Mouse (Mus musculus) midbrain, embryonic 14.5 days (tissue): Measurements from ENCODE around the gene Fto. TPM values are rescaled to one million over a fixed set of nuclear protein-coding genes. Genes with fewer than 3 reads are reported as not detected.

Experiments
- ATAC-seq: fragments of 200-750 bp; cut with Nextera tagmentation; 2 replicates; pipeline ENCODE4 v1.8.0; 2017; ENCODE audit warnings: moderate number of reproducible peaks, moderate library complexity; ENCODE audit not compliant: low FRiP score, low TSS enrichment
- DNase-seq: peaks from one replicate; pipeline ENCODE4 v3.0.0-alpha.2; 2015
- H3K27ac ChIP-seq: fragments of 300-500 bp; sonication (generic); replicated peaks from 2 replicates; pipeline ENCODE4 v1.5.1; 2014; ENCODE audit warnings: mild to moderate bottlenecking, low read depth, low read length, moderate library complexity
- H3K27me3 ChIP-seq: fragments of 300-500 bp; sonication (generic); 2 replicates; pipeline ENCODE4 v1.6.1; 2014; ENCODE audit warnings: low read length, control low read depth, mixed read lengths; ENCODE audit not compliant: control insufficient read depth, insufficient read depth
- H3K36me3 ChIP-seq: fragments of 300-500 bp; sonication (generic); 2 replicates; pipeline ENCODE4 v1.6.1; 2014; ENCODE audit warnings: low read length, control low read depth; ENCODE audit not compliant: control insufficient read depth, insufficient read depth
- H3K4me1 ChIP-seq: fragments of 300-500 bp; sonication (generic); 2 replicates; pipeline ENCODE4 v1.6.1; 2014; ENCODE audit warnings: mild to moderate bottlenecking, antibody characterized with exemption, low read length, control low read depth; ENCODE audit not compliant: control insufficient read depth, insufficient read depth
- H3K4me2 ChIP-seq: fragments of 300-500 bp; sonication (generic); 2 replicates; pipeline ENCODE4 v1.6.1; 2014; ENCODE audit warnings: mild to moderate bottlenecking, low read length, moderate library complexity
- H3K4me3 ChIP-seq: fragments of 300-500 bp; sonication (generic); replicated peaks from 2 replicates; pipeline ENCODE4 v1.5.1; 2014; ENCODE audit warnings: low read depth, low read length
- H3K9ac ChIP-seq: fragments of 300-500 bp; sonication (generic); replicated peaks from 2 replicates; pipeline ENCODE4 v1.6.1; 2014; ENCODE audit warnings: mild to moderate bottlenecking, low read length, moderate library complexity
- H3K9me3 ChIP-seq: fragments of 300-500 bp; sonication (generic); 2 replicates; pipeline ENCODE4 v1.6.1; 2016; ENCODE audit warnings: low read length, control low read depth, mixed read lengths; ENCODE audit not compliant: control insufficient read depth
- WGBS: fragments of 180-500 bp; shearing (Covaris S2); extraction: QIAGEN DNeasy Blood & Tissue Kit; methylation state at CpG from one replicate; pipeline ENCODE4 v1.1.7; 2014; 5-methylcytosine and 5-hydroxymethylcytosine counted together
- polyA plus RNA-seq: library from polyadenylated mRNA; unstranded; fragments of >200 nt; fragmentation: Nextera tagmentation; extraction: Ambion mirVana; gene quantifications from 2 replicates; pipeline ENCODE4 v1.2.1, GENCODE M21; 2014

The Fto gene
- polyA plus RNA-seq, 1 experiment from 2014 or later, result 161 TPM

DNA sequence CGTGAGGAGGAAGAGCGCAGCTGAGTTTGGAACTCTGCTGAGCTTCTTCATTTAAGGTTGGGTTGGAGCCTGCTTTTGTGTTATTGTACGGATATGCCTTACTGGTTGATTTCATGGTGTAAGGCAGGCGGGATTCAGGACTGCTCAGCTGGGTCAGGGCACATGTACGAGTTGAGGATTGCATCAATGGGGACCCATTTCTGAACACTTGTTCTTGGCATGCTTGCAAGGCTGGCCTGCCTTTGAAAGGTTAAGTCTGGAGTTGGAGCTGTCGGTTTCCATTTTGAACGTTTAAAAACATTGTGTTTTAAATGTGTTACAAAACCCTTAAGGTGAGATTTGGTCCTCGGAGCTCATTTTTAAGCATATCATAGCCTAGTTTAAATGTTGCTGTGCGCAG, 15.7 kb downstream of the Fto start:
- H3K27ac ChIP-seq, result peak overlapping the region; percentile 90
- no peak overlapping the region for H3K9ac ChIP-seq
- H3K4me2 ChIP-seq, result no peak overlapping the region
- peaks cover 46% of the 10 kb centered on the region for H3K4me1 ChIP-seq
- no peaks in the 10 kb centered on the region for H3K36me3 ChIP-seq
- H3K9me3 ChIP-seq, result no peaks in the 10 kb centered on the region
- H3K27me3 ChIP-seq, result no peaks in the 10 kb centered on the region
- WGBS, result 73% methylated on average over 9 of the region's 9 CpGs
- ATAC-seq (no peak), DNase-seq (no peak)
- no peak overlapping the region for H3K4me3 ChIP-seq

DNA sequence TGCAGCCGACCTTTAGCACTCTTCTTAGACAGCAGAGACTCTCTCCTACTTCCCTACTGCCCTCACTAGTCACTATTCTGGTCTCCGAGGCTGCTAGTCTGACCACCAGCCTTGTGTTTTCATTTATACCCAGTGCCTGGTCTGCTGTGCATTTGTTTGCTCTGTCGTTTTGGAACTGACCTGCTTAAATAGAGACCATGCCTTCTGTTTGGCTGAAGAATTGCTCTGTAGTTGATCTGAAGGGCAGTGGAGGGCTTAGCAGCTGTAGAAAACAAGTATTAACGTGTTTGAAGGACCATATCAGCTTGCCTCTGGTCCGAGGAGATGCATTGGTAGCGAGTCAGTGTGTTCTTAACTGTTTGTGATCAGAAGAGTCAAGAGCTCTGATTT, 16.1 kb downstream of the Fto start:
- WGBS, result 34% methylated on average over 6 of the region's 6 CpGs
- peak overlapping the region; percentile 90 for H3K27ac ChIP-seq
- H3K9me3 ChIP-seq, result no peaks in the 10 kb centered on the region
- peak overlapping the region; percentile 42 for H3K4me2 ChIP-seq
- no peaks in the 10 kb centered on the region for H3K36me3 ChIP-seq
- H3K9ac ChIP-seq, result peak overlapping the region; percentile 29; the same call in 1 of the 2 replicates
- no peaks in the 10 kb centered on the region for H3K27me3 ChIP-seq
- no peak for DNase-seq
- no peak for ATAC-seq
- no peak overlapping the region for H3K4me3 ChIP-seq
- H3K4me1 ChIP-seq, result peaks cover 46% of the 10 kb centered on the region

DNA sequence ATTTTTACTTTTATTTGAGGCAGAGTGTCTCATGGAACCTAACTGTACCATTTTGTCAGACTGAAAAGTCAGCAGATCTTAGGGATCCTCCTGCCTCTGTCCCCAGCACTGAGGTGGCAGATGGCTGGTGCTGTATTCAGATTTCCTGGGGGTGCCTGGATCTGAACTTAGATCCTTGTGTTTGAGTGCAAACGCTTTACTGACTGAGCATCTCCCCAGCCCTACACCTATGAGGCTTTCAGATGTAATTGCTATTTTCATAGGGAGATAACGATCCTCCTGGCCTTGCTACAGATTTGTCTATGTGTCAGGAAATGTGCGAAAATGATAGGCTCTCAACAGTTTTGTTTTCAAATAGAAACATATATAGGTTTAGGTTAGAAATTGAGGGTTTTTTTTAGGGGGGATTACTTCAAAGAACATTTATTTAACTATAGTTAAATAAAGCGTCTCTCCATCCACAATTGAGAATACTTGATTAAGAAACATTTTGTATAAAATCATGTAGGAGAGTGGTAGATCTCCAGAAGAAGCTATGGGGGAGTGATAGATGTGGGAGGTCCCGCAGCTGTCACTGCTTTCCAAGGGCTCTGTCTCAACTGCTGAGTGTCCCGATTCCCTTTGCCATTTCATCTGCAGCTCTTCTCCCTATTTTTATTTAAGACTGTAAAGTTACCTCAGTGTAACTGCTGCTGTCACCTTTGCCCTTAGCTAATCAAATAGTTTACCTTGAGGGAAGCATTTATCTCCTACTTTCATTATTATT, 25.2 kb downstream of the Fto start:
- H3K4me1 ChIP-seq, result no peaks in the 10 kb centered on the region
- H3K27ac ChIP-seq, result no peak overlapping the region
- no peaks in the 10 kb centered on the region for H3K36me3 ChIP-seq
- DNase-seq (no peak), ATAC-seq (no peak)
- no peak overlapping the region for H3K4me3 ChIP-seq
- no peaks in the 10 kb centered on the region for H3K27me3 ChIP-seq
- 95% methylated on average over 6 of the region's 6 CpGs for WGBS
- H3K9me3 ChIP-seq, result no peaks in the 10 kb centered on the region
- no peak overlapping the region for H3K4me2 ChIP-seq
- no peak overlapping the region for H3K9ac ChIP-seq

DNA sequence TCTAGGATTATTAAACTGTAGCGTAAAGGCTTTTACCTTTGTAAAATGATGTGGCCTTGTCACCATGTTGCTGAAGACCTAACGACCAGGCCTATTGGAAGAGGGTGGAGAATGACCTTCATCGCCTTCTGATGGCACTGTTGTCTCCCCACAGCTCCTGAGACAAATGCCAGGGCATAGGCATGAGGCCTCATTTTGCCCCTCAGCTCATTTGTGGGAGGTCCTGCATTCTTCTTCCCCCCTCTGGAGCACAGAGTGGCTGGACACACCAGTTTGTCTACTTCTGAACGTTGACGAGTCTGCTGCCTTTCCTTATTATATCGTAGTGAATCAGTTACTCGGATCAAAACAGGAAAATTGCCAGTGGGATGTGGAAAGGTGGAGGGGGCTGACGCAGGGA, 26.3 kb downstream of the Fto start:
- H3K36me3 ChIP-seq, result no peaks in the 10 kb centered on the region
- H3K4me3 ChIP-seq, result no peak overlapping the region
- no peak overlapping the region for H3K4me2 ChIP-seq
- H3K27ac ChIP-seq, result no peak overlapping the region
- no peak for DNase-seq
- H3K9me3 ChIP-seq, result no peaks in the 10 kb centered on the region
- WGBS, result 89% methylated on average over 8 of the region's 8 CpGs
- no peak for ATAC-seq
- H3K27me3 ChIP-seq, result no peaks in the 10 kb centered on the region
- H3K4me1 ChIP-seq, result no peaks in the 10 kb centered on the region
- H3K9ac ChIP-seq, result no peak overlapping the region

DNA sequence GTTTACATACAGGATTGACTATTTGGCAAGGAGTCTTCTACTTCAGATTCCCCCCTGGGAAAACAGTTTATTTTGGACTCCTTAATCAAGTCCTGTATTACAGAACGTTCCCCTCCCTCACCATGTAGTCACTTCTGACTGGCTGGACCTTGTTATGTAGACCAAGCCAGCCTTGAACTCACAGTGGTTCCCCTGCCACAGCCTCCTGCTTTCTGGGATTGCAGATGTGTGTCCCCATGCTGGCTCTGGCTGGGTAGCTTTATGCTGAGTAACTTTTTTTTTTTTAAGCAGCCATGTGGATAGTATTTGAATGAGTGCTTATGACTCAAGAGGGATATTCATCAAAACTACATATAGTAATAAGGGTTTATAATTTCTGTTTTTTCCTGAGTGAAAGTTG, 27.4 kb downstream of the Fto start:
- H3K27me3 ChIP-seq, result no peaks in the 10 kb centered on the region
- no peaks in the 10 kb centered on the region for H3K4me1 ChIP-seq
- no peak for ATAC-seq
- no peaks in the 10 kb centered on the region for H3K9me3 ChIP-seq
- DNase-seq, result no peak
- no peaks in the 10 kb centered on the region for H3K36me3 ChIP-seq
- H3K27ac ChIP-seq, result no peak overlapping the region
- H3K9ac ChIP-seq, result no peak overlapping the region
- no peak overlapping the region for H3K4me3 ChIP-seq
- 67% methylated on average over 1 of the region's 1 CpGs for WGBS
- H3K4me2 ChIP-seq, result no peak overlapping the region

DNA sequence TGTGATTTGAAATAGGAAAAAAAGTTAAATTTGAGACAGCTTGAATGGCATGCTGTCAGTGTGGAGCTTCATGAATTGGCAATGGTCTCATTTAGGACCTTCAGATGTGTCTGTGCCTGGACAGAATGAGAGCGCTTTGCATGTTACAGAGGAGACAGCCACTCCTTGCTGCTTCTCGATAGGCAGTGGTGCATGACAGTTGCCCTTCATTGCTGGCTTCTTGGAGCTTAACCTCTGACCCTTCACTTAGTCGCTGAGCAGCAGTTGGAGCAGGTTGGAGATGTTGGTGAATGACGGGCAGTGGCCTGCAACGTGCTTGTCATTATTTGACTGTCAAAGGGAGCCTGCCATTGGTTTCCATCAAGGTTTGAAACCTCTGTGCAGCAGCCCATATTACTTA, 28.9 kb downstream of the Fto start:
- ATAC-seq (no peak), DNase-seq (no peak)
- H3K9ac ChIP-seq, result no peak overlapping the region
- no peak overlapping the region for H3K27ac ChIP-seq
- H3K27me3 ChIP-seq, result no peaks in the 10 kb centered on the region
- no peaks in the 10 kb centered on the region for H3K9me3 ChIP-seq
- no peak overlapping the region for H3K4me3 ChIP-seq
- no peaks in the 10 kb centered on the region for H3K4me1 ChIP-seq
- WGBS, result 22% methylated on average over 5 of the region's 5 CpGs
- H3K4me2 ChIP-seq, result no peak overlapping the region
- H3K36me3 ChIP-seq, result no peaks in the 10 kb centered on the region

DNA sequence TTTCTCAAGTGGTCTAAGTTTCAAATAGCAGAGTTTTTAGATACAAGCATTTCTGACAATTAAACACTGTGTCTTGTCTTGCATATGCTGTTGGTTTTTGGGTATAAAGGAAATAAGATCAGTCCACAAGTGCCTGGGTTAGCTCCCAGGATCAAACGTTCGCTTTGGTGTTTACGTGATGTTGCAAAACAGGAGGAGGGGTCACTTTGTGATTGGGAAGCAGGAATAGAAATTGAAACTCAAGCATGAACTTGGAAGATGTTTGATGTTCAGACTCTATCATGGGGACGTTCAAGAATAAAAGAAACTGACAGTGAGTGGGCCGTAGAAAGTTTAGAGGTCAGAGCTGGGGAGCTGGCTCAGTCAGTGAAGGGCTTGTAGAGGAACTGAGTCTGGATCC, 29.5 kb downstream of the Fto start:
- no peak overlapping the region for H3K9ac ChIP-seq
- no peak overlapping the region for H3K4me2 ChIP-seq
- WGBS, result 59% methylated on average over 5 of the region's 5 CpGs
- no peaks in the 10 kb centered on the region for H3K9me3 ChIP-seq
- ATAC-seq, result no peak
- H3K27me3 ChIP-seq, result no peaks in the 10 kb centered on the region
- DNase-seq, result no peak
- H3K4me3 ChIP-seq, result no peak overlapping the region
- no peak overlapping the region for H3K27ac ChIP-seq
- no peaks in the 10 kb centered on the region for H3K4me1 ChIP-seq
- H3K36me3 ChIP-seq, result no peaks in the 10 kb centered on the region

DNA sequence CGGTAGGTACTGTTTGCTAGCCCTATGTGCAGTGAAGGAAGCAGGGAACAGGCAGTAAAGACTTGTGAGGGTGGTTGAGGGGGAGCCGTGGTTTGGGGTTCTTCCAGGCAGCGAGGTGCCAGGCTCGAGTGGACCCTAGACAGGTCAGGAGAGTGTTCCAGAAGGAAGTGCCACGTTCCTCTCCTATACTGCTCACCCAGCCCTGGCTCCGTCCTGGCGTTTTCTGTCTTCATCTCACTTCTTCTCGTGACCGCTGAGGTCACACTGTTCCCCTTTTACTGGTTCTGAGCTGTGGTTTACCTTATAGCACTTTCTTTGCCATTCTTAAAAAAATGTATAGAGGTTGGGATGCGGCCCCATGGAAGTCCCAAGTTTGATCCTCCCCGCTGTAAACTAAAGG, 31.3 kb downstream of the Fto start:
- ATAC-seq (no peak), DNase-seq (no peak)
- Histone ChIP-seq H3K36me3 (no peaks in the 10 kb centered on the region), H3K27ac (no peak overlapping the region), H3K4me1 (no peaks in the 10 kb centered on the region), H3K9me3 (no peaks in the 10 kb centered on the region), H3K9ac (no peak overlapping the region), H3K4me3 (no peak overlapping the region), H3K27me3 (no peaks in the 10 kb centered on the region), H3K4me2 (no peak overlapping the region)
- 91% methylated on average over 11 of the region's 11 CpGs for WGBS

DNA sequence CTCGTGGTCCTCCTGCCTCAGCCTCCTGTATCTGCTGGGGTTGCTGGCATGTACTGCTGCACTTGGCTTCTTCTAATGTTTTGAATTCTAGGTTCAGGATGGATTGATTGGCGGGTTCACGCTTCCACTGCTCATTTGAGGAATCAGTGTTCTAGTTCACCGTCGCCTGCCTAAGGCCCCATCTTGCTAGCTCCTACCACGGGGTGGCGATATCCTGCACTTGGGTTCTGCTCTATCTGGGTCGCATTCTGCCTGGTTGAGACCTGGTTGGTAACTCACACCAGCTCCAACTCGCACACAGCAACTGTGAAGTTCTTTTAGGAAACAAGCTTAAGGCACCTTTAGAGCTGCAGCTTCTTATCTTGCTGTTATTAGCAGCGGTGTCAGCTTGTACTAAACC, 33.8 kb downstream of the Fto start:
- Histone ChIP-seq H3K36me3 (no peaks in the 10 kb centered on the region), H3K27ac (no peak overlapping the region), H3K4me3 (no peak overlapping the region), H3K4me2 (no peak overlapping the region), H3K9me3 (no peaks in the 10 kb centered on the region), H3K4me1 (no peaks in the 10 kb centered on the region), H3K9ac (no peak overlapping the region), H3K27me3 (no peaks in the 10 kb centered on the region)
- DNase-seq (no peak), ATAC-seq (no peak)
- 84% methylated on average over 10 of the region's 10 CpGs for WGBS
